Mouse (Mus musculus): ENCODE measurements at regions not wholly inside any gene's neighbourhood (a gene's known extent, or its start where the extent isn't known, plus 50 kb on each side); places are given as distances from the start of the nearest gene placed in this dataset.
"Not testable (repeated sequence)": the region's sequence is repeated elsewhere in the genome, so short reads cannot be mapped to it uniquely, and the experiment has no call there.

DNA sequence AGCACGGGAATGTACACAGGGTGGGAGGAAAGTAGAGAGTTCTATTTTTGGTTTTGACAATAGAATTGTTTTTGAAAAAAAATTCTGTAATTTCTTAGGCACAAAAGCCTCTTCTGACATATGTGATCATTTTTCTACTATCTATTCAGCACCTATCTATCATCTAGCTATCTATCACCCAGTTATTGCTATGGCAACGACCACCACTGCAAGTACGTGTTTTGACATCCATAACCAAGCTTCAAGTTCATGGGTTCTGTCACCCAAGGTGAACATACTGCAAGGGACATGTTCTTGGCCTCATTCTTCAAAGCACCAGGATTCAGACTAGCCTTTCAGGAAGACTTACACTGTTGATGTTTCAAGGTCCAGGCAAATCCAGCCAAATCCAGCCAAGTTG is 238.4 kb upstream of the Rarb start:
- DNase-seq (ENCODE audit: low spot score) = no peak

DNA sequence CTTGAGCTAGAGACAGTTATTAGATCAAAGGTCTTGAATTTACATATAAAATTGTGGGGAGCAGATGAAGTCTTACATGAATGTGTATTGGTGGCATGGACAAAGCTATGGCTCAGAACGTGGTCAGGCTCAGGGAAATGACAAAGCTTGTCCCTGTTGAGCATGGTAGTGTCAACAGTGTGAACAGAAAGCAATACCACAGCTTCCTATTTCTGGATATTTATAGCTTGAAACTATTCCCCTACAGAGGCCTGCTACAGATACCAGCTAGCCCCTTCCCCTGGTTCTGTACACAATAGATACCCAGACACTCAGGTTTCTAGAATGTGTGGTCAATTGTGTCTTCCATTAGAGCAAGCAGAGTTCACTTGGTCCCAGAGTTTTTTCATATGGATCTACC is 236.8 kb upstream of the Rarb start:
- no peak for DNase-seq (ENCODE audit: low spot score)

GRCm38 (mm10) chr14:17054381-17054780 is 235.4 kb upstream of the Rarb start:
- no peak for DNase-seq (ENCODE audit: low spot score)

- no peak for DNase-seq (ENCODE audit: low spot score)
Measured at GRCm38 (mm10) chr14:17046808-17047207, 227.9 kb upstream of the Rarb start.

- no peak for DNase-seq (ENCODE audit: low spot score)
Measured at GRCm38 (mm10) chr14:17045426-17046132, 226.6 kb upstream of the Rarb start.

DNA sequence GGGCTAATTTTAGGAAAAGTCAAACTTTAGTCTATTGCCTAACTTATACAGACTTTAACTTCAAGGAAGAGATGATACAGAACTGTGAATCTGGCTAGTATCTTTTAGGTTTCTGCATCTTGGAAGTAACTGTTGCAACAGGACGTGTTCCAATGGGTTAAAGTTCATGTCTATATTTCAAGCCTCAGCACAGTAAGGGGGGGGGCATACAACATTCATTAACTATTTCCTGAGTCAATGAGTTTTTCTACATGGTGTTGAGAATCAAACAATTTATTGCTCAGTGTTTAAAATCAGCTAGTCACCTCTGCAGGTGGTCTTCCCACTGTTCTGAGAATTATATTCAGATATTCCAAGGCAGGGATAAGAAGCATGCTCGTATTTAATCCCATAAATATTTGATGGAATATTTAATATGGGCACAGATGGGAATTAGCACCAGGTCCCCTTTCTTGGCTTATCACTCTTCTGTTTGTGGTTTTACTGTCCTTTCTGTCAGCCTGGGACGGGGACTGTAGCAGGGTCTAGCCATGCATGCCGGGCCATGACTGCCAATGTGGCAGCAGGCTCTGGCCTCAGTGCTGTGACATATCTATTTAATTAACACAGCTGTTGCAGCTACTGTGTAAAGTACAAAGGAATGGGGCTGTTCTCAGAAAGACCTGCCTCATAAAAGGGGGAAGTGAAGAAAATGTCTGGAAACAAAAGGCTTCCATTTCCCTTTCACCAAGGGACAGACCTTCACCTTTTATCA is 201.8 kb upstream of the Rarb start:
- no peak for DNase-seq (ENCODE audit: low spot score)

- no peak for DNase-seq (ENCODE audit: low spot score)
Measured at GRCm38 (mm10) chr14:17012931-17013330, 194.0 kb upstream of the Rarb start.

GRCm38 (mm10) chr14:17012200-17012599 is 193.2 kb upstream of the Rarb start:
- no peak for DNase-seq (ENCODE audit: low spot score)

GRCm38 (mm10) chr14:17005194-17006018 is 186.4 kb upstream of the Rarb start:
- DNase-seq (ENCODE audit: low spot score) = no peak

- no peak for DNase-seq (ENCODE audit: low spot score)
Measured at GRCm38 (mm10) chr14:17004714-17005113, 185.8 kb upstream of the Rarb start.

DNA sequence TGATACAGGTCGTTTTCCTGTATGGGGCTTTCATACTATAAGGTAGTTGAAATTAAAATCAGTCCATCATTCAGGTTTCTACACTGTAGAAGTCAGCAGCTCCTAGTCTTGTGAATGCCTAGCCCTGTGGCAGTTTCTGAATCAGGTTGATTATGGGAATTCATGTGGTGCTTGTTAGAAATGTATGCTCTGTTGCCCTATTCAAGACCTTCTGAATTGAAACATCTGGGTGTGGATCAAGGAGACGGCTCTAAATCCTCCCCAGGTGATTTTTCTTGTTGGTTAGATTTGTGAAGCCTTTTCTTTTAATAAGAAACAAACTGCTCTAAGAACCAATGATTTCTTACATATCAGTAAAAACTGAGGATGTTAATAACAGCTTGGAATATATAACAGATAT is 177.8 kb upstream of the Rarb start:
- no peak for DNase-seq (ENCODE audit: low spot score)

- not testable (repeated sequence) for DNase-seq (ENCODE audit: low spot score)
Measured at GRCm38 (mm10) chr14:16970911-16971310, 152.0 kb upstream of the Rarb start.

GRCm38 (mm10) chr14:16964717-16965391 is 145.9 kb upstream of the Rarb start:
- no peak for DNase-seq (ENCODE audit: low spot score)

DNA sequence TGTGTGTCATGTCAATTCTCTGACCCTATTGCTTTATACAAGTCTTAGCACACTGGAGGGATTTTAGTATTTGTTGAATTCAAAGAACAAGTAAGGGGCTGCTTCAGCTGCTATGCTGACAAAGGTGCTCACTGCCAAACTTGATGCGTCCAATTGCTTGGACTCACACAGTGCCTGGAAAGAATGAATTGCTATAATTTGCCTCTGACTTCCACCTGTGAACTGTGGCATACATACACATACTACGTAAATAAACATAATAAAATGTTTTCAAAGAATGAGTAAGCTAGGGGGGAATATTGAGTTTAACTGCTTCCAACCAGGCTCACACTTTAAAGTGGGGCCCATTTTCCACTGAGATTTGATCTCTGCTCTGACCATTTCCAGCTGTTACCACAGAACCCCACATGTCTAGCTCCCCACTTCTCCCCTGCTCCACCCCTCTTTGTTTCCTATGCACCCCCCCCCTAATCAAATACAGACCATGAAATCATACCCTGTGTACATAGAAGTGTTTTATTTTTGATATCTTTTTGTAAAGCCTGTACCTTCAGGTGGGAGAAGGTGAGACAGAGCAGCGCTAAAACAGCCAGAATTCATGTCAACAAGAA is 143.4 kb upstream of the Rarb start:
- DNase-seq (ENCODE audit: low spot score) = no peak

DNA sequence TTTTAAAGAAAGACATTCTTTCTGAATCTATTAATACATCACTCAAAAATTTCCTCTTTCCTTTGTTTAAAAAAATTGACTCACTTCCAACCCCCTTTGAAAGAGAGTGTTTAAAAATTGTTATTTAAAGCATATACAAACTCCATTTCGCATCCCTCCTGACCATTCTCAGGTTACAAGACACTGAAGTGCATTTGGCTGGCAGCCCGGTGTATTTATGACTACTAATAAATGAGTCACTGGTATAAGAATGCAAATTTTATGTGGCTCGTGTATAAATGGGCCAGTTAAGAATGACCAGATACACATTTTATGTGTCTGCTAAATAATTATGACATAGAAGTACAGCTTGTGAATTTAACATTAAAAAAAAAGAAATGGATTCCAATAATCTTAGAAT is 138.8 kb upstream of the Rarb start:
- no peak for DNase-seq (ENCODE audit: low spot score)

DNA sequence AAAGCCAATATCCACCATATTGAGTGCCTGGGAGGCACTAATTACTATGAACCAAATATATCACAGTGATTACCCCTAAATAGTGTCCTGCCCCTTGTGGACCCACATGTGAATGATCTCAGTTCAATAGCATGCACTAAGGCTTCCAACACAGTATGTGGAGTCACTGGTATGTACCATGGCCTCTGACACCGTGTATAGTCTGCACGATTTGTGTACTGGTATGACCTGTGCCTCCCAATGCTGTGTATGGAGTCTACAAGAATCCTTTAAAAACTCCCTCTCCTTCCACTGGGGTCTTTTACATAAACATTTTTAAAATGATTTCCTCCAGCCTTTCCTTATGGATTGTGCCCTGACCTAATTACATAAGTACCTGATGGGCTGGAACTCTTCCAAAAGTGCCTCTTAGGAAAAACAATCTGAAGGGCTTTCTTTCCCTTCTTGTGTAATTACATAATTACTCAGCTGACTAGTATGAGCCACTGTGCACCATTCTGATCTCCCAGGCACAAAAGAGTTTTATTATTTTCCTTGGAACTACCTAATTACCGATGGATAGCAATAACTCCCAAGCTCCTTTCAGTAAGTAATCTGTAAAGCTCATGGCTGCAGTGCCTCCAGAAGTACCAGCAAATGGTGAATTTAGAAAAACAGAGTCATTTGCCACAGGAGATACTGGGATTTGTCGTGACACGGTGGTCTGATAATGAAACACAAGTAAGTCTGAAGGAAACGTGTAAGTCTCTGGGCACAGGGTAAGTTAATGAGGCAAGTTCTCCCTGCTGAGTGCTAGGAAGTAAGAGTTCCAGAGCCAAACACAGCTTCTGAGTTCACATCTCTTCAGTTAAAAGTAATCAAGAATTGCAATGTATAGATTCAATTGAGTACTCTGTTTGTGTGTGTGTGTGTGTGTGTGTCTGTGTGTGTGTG is 135.8 kb upstream of the Rarb start:
- DNase-seq (ENCODE audit: low spot score) = no peak

DNA sequence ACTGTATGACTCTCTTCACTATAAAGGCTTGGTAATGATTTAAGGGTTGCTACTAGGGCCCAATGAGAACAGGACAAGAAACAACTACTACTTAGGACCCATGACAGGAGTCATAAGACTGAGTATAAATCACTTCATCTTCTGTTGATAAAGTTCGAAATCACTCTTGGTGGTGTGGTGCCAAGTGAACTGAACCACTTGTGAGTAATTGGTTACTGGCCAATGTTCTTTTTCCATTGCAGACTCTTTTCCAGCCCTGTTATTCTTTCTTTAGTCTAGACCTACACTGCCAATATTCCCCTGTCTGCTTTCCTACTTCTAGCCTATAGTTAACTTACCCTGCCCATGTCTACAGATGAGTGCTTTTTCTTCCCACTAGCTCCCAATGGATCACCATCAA is 129.8 kb upstream of the Rarb start:
- no peak for DNase-seq (ENCODE audit: low spot score)

DNA sequence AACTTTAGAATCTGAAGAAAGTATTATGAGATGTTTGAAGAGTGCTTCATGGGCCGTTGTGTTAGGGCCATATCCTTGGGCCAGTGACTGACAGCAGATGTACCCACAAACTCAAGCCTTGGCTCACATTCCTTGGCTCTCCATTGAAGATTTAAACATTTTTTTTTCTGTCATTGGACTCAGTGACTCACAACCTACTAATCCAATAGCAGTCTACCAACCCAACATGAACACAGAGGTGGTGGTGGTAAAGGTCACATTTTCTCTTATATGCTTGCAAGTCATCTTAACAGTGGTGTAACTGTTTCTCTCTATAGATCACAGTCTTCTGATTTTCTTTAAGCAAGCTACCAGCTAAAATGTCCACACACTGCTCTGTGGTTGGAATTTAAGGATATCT is 125.5 kb upstream of the Rarb start:
- no peak for DNase-seq (ENCODE audit: low spot score)

DNA sequence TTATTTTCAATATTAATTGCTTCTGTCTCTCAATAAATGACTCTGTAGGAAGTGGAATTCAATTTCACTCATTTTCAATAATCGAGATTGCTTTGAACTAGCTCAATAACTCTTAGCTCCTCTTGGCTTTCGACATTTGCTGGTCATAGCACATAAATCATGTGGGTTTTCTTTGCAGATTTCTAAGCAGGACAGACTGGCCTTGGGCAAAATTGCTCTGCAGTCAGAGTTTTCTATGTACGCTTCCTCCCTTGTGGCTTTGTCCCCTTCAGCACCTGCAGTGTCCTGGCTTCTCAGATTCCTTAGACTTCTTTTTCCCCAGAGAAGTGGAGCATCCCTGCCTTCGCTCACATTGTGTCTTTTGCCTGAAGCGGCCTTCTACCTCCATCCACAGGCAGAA is 124.6 kb upstream of the Rarb start:
- DNase-seq (ENCODE audit: low spot score) = no peak

- no peak for DNase-seq (ENCODE audit: low spot score)
Measured at GRCm38 (mm10) chr14:16927136-16927535, 108.2 kb upstream of the Rarb start.
